Mouse (Mus musculus) retina, postnatal 1 day (tissue): ENCODE measurements around the gene Loxl1.

ENCODE experiments used
- DNase-seq: peaks from one replicate; pipeline ENCODE4 v3.0.0-alpha.2; 2012

Loxl1 gene

GRCm38 (mm10) chr9:58248746-58249413, 64.1 kb downstream of the Loxl1 start:
- DNase-seq, result no peak

GRCm38 (mm10) chr9:58247064-58247759, 65.8 kb downstream of the Loxl1 start:
- peak; percentile 90 for DNase-seq

DNA sequence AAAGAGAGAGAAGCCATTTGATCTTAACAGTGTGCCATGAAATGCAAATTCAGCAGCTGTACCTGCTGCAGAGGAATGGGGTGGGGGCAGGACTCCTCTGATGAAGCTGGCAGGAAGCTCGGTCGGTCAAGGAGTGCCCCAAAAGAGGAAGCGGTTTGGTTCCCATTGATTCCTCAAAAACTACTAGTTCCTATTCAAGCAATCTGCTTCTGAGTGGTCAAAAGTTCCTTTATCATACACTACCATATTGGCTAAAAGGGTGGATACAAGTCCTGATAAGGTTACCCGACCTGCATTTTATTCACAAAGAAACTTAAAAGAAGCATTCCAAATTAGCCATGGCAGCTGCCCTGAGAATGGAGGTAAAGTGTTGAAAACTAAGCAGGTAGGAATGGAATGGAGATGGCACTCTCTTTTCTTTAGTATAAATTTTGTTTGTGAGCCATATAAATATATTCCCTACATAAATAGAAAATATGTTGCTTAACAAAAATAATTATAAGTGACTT, 66.8 kb downstream of the Loxl1 start:
- DNase-seq, result no peak

- no peak for DNase-seq
Measured at GRCm38 (mm10) chr9:58243696-58244095, 69.3 kb downstream of the Loxl1 start.

DNA sequence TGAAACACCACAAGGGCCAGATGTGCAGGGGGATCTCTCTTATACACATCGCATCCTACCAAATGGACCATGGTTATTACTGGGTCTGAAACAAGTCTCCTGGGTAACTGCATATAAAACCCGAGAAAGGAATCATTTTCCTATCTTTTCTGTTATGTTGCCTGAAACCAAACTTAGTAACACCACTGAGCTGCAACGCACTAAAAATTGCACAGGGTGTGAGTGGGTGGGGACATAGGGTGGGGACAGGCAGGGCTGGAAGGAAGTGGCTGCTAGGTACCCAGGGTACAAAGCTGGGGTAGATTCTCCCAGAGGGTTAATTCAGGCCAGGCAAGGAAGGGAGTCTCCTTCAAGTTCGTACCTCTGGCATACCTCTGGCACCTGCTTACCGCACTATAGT, 70.3 kb downstream of the Loxl1 start:
- no peak for DNase-seq

DNA sequence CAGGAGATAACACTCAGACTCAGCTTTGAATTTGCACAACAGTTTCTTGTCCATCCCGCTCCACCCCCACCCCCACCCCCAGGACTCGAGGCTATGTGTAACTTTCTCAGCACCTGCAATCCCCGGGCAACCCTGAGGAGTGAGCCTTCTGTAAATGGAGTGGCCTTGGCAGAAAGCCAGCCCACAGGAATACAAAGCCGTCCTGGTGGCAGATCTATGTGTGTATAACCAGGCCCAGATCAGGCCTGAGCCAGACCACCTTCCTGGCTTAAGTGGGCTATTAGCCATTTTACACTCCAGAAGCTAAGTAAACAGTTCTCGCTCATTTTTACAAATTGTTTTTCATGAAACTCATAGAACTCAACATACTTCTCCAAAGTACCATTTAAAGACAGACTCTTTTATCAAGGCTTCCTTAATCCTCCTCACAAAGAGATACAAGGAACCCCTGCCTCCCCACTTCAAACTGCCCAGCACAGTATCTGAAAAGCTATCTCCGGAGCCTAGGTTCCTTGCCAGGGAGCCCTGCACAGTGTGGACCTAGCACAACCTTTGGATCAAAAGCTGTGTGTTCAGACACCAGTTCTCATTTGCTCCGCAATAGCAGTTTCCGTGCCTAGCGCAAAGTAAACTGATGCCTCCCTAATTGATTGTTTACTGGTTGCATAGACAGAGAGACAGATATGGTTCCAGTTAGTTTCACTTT, 71.1 kb downstream of the Loxl1 start:
- peak; percentile 58 for DNase-seq
